29 mouse cellular contexts compared by ENCODE assay signal in genomic region chr11:5850452-5850851, GRCm38 (mm10). TPM values are rescaled to one million over a fixed set of nuclear protein-coding genes. Genes with fewer than 3 reads are reported as not detected.
A peak's percentile ranks its signal among the peaks of the same experiment; 100 is the strongest.
DNase-seq lines count a peak whose midpoint lies in the region; ATAC-seq and TF ChIP-seq lines count a peak whose summit lies in the region.
"Had no signal": no experiment of that assay in that cellular context is flagged by ENCODE, and none has a peak within 500 bp of the region (broad histone marks: within the 10 kb centered on the region; RNA-seq: fewer than 3 reads in every experiment).

No protein-coding gene starts in this region.

- peak; percentile 33 for DNase-seq in lung, embryonic 14.5 days
- no peak for DNase-seq in lung, postnatal 4 days
- DNase-seq in brain, adult 2 months (ENCODE audit: low read depth, low spot score): peak; percentile 41
- peak; percentile 48 for DNase-seq in thymus, postnatal 14 days
- DNase-seq in embryo, embryonic 10.5 days (ENCODE audit: low spot score): no peak
- DNase-seq in left cerebral cortex, adult 18-20 months (ENCODE audit: low spot score in 2 of 2): no peak
- DNase-seq: adrenal gland, postnatal 14 days; B cell, adult 2 months; cerebellum, adult 18-20 months; cerebellum, postnatal 14 days; heart, postnatal 4 days; kidney, postnatal 14 days; layer of hippocampus, adult 9-11 months; left cerebral cortex, postnatal 4 days; liver, postnatal 0 days had no signal

- no peaks in the 10 kb centered on the region for H3K36me3 ChIP-seq in lung, embryonic 14.5 days (ENCODE audit: insufficient read depth)
- H3K36me3 ChIP-seq: G1E; hindbrain, embryonic 13.5 days; liver, embryonic 12.5 days; midbrain, embryonic 13.5 days had no signal

- no peak overlapping the region for H3K4me2 ChIP-seq in lung, embryonic 14.5 days
- H3K4me2 ChIP-seq: heart, embryonic 11.5 days; hindbrain, embryonic 13.5 days; liver, embryonic 12.5 days; midbrain, embryonic 13.5 days had no signal

- H3K27me3 ChIP-seq in lung, embryonic 14.5 days (ENCODE audit: insufficient read depth, low read length): no peaks in the 10 kb centered on the region
- H3K27me3 ChIP-seq: hindbrain, embryonic 13.5 days; liver, embryonic 12.5 days; midbrain, embryonic 13.5 days; Patski had no signal

- WGBS in lung, embryonic 14.5 days: 45% methylated on average over 5 of the region's 5 CpGs

- H3K4me1 ChIP-seq in lung, embryonic 14.5 days (ENCODE audit: insufficient read depth): no peaks in the 10 kb centered on the region

- H3K9me3 ChIP-seq in lung, embryonic 14.5 days (ENCODE audit: low read depth, low read length): no peaks in the 10 kb centered on the region
- H3K9me3 ChIP-seq: hindbrain, embryonic 13.5 days; liver, embryonic 12.5 days; midbrain, embryonic 13.5 days had no signal

- no peak overlapping the region for H3K27ac ChIP-seq in lung, embryonic 14.5 days (ENCODE audit: low read depth)
- H3K27ac ChIP-seq: hindbrain, embryonic 13.5 days; liver, embryonic 12.5 days; macrophage; midbrain, embryonic 13.5 days had no signal

- peak; percentile 62; the same call in 1 of the 2 replicates for ATAC-seq in lung, embryonic 14.5 days (ENCODE audit: insufficient read depth)
- ATAC-seq: forebrain, embryonic 14.5 days; intestine, postnatal 0 days; liver, embryonic 12.5 days; liver, postnatal 0 days; lung, postnatal 0 days; midbrain, embryonic 13.5 days had no signal

- H3K4me3 ChIP-seq in lung, embryonic 14.5 days (ENCODE audit: low read depth, low read length): no peak overlapping the region
- H3K4me3 ChIP-seq: hindbrain, embryonic 13.5 days; liver, embryonic 12.5 days; midbrain, embryonic 13.5 days had no signal

- no peak for TF ChIP-seq CTCF in lung, embryonic 14.5 days (IDR thresholded peaks at IDR 0.05; ENCODE audit: low read depth)

- H3K9ac ChIP-seq in lung, embryonic 14.5 days: no peak overlapping the region
- H3K9ac ChIP-seq: hindbrain, embryonic 13.5 days; liver, embryonic 12.5 days; liver, postnatal 0 days; midbrain, embryonic 13.5 days had no signal

RNA-seq across cellular contexts. Expression of gene Aebp1, which starts 11.3 kb away (rescaled TPM):
- polyA plus RNA-seq in lung, embryonic 14.5 days (2014; fragmentation: Nextera tagmentation; extraction: Ambion mirVana): 30.8 and 32.5 TPM in 2 replicates
- total RNA-seq in left cerebral cortex, adult 18-20 months (2021): 10 to 100 TPM; 21.4 to 23.5 TPM
- total RNA-seq: G1E; megakaryocyte-erythroid progenitor cell, adult 5-6 weeks had no signal
- polyA plus RNA-seq: G1E had no signal

RNA-seq across cellular contexts. Expression of gene Polm, which starts 12.6 kb away (rescaled TPM):
- 6.8 and 7.7 TPM in 2 replicates for polyA plus RNA-seq in lung, embryonic 14.5 days (2014; fragmentation: Nextera tagmentation; extraction: Ambion mirVana)
- 10 to 100 TPM in 1 of 2 experiments, 1 to 10 TPM in 1; 8.2 to 11.4 TPM for total RNA-seq in left cerebral cortex, adult 18-20 months (2021)

RNA-seq across cellular contexts. Expression of gene Pold2, which starts 27.6 kb away (rescaled TPM):
- 148 and 156 TPM in 2 replicates for polyA plus RNA-seq in lung, embryonic 14.5 days (2014; fragmentation: Nextera tagmentation; extraction: Ambion mirVana)
- total RNA-seq in left cerebral cortex, adult 18-20 months (2021): 10 to 100 TPM; 27.1 to 29.0 TPM

RNA-seq across cellular contexts. Expression of gene Pgam2, which starts 46.9 kb away (rescaled TPM):
- polyA plus RNA-seq in lung, embryonic 14.5 days (2014; fragmentation: Nextera tagmentation; extraction: Ambion mirVana): 1.6 and 19.6 TPM in 2 replicates
- total RNA-seq in left cerebral cortex, adult 18-20 months (2021): 1 to 10 TPM; 6.2 to 7.1 TPM
- total RNA-seq: adrenal gland, postnatal 14 days had no signal
- polyA plus RNA-seq: macrophage had no signal

RNA-seq across cellular contexts. Expression of gene Myl7, which starts 48.1 kb away (rescaled TPM):
- 21.4 and 344 TPM in 2 replicates for polyA plus RNA-seq in lung, embryonic 14.5 days (2014; fragmentation: Nextera tagmentation; extraction: Ambion mirVana)
- total RNA-seq in left cerebral cortex, adult 18-20 months (2021): not detected
- total RNA-seq: adrenal gland, postnatal 14 days; G1E; left cerebral cortex, adult 8-10 months; left cerebral cortex, postnatal 4 days; megakaryocyte-erythroid progenitor cell, adult 5-6 weeks had no signal
- polyA plus RNA-seq: cortical plate, adult 2 months; forebrain, embryonic 14.5 days; G1E; macrophage; neural tube, embryonic 14.5 days; Patski had no signal

Comparison
In these comparisons a context has a peak if more than half of its experiments do, and no peak if none do; other contexts are left out.
1. DNase-seq: peak in lung, embryonic 14.5 days (single experiment), brain, adult 2 months (single experiment) and thymus, postnatal 14 days (single experiment); none in lung, postnatal 4 days (0 of 2), embryo, embryonic 10.5 days (single experiment) and left cerebral cortex, adult 18-20 months (0 of 2).